Mouse (Mus musculus): ENCODE measurements around the gene Cfap97d1.

The Cfap97d1 gene

GRCm38 (mm10) chr11:102010140-102010539 is 26.1 kb downstream of the Cfap97d1 start:
- no peak for DNase-seq (ENCODE audit: low spot score in 2 of 2)

DNA sequence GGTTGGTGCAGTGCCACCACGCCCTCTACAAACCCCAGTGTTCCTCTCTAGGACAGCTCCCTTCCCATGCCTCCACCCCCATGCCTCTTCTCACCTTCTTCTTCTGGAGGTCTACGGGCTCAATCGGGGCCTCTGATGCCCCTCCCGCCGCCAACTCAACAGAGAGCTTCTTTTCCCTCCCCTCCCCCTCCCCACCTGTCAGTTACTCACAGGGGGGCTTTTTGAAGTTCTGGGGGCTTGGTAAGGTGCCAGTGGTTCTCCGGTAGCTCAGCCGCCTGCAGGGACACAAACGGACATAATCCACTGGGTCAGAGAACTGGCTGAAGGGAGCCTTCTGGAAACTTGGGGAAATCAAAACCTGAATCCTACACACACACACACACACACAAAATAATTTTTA is 27.4 kb downstream of the Cfap97d1 start:
- DNase-seq (ENCODE audit: low spot score in 2 of 2): no peak

DNA sequence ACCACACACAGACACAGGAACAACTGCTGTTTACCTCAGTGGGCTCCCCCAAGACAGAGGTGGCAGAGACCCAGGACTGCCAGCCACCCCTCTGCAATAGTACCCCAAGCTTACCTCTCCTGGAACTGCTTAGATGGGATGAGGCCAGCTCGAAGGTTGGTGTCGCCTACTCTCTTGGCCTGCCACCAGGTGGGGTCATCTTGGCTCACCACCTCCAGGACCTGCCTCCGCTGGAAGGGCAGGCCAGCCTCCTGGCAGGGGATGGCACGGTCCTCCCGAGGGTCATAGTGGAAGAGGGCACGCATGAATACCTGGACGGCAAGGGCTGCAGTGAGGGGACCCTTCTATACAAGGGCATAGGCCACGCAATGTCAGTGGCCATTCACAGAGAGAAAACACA is 29.1 kb downstream of the Cfap97d1 start:
- DNase-seq (ENCODE audit: low spot score in 2 of 2): no peak

GRCm38 (mm10) chr11:102015472-102015871 is 31.4 kb downstream of the Cfap97d1 start:
- DNase-seq (ENCODE audit: low spot score in 2 of 2): no peak

GRCm38 (mm10) chr11:102016136-102016535 is 32.1 kb downstream of the Cfap97d1 start:
- no peak for DNase-seq (ENCODE audit: low spot score in 2 of 2)

DNA sequence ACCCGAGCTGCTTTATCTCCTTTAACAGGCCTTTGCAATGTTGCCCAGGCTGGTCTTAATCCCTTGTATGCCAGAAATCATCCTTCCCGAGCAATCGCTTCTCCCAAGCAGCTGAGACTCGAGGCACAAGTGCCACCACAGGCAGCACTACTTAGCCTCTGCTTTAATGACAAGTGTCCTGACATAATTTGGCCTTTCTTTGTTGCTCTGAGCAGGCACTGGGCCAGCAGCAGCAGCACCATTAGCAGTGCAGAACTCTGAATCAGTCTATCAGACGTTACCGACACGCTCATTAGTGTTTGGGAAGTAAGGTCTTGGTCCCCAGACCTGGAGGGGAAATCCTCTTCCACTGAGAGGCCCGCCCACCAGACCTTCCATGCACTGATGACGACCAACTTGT is 35.7 kb downstream of the Cfap97d1 start:
- no peak for DNase-seq (ENCODE audit: low spot score in 2 of 2)

GRCm38 (mm10) chr11:102021196-102021595 is 37.1 kb downstream of the Cfap97d1 start:
- no peak for DNase-seq (ENCODE audit: low spot score in 2 of 2)

- no peak for DNase-seq (ENCODE audit: low spot score in 2 of 2)
These were observed 39.3 kb downstream of the Cfap97d1 start for GRCm38 (mm10) chr11:102023406-102023805.

DNA sequence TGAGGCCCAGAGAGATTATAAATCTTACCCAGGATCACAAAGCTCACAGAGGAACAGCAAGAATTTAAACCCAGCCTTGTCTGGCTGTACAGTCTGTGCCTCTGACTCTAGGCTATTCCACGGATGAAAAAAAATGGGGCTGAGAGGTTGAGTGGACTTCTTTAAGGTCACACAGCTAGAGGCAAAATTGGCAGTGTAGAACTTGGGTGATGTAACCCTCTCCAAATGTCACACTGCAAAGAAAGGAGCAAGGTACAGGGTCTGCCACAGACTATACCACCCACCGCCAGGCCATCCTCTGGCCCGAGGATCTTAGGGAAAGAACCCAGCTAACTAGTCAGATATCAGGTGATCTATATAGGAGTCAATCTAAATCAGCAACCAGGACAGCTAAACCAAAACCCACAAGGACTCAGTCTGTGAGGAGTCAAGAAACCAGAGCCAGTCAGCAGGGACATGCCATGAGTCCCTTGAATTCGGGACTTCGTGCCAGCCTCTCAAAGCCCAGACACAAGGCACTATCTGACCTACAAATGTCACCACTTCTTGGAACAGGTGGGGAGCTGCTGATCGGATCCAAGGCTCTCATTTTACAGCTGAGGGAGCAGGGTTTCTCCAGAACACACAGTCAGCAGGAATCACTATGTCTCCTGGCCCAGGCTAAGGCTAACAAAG is 40.1 kb downstream of the Cfap97d1 start:
- DNase-seq (ENCODE audit: low spot score in 2 of 2): no peak

GRCm38 (mm10) chr11:102024875-102025274 is 40.8 kb downstream of the Cfap97d1 start:
- DNase-seq (ENCODE audit: low spot score in 2 of 2): no peak

- no peak for DNase-seq (ENCODE audit: low spot score in 2 of 2)
These were observed 41.3 kb downstream of the Cfap97d1 start for GRCm38 (mm10) chr11:102025354-102025753.

- DNase-seq (ENCODE audit: low spot score in 2 of 2): no peak
These were observed 42.0 kb downstream of the Cfap97d1 start for GRCm38 (mm10) chr11:102025991-102026660.

DNA sequence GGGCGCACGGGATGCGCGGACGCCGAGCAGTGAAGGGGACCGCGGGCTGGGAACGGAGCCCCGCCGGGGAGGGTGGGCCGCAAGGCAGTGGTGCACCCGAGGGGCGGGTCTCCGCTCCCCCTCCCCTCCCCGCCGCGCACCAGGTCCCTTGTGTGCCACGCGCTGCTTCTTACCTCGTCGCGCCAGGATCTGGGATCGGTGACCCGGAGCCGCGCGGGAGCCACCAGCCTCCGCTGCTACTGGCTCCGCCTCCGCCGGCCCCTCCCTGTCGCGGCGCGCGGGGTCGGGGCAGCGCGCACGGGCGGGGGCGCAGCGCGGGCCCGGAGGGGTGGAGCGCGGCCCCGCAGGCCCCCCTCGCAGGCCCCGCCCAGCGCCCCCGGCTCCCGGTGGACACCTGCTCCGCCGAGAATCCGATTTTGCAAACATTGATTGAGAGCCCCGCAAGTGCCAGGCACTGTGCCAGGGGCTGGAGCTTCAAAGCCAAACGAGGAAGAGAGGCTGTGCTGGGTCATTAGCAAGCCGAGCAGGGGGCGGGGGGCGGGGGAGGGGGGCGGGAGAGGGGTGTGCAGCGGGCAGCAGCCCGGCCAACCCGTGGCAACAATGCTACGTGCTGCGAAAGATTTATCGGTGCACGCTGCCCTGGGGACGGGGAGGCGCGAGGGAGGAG is 42.7 kb downstream of the Cfap97d1 start:
- peak in 1 of 2 experiments; percentile 17 for DNase-seq (ENCODE audit: low spot score in 2 of 2)

DNA sequence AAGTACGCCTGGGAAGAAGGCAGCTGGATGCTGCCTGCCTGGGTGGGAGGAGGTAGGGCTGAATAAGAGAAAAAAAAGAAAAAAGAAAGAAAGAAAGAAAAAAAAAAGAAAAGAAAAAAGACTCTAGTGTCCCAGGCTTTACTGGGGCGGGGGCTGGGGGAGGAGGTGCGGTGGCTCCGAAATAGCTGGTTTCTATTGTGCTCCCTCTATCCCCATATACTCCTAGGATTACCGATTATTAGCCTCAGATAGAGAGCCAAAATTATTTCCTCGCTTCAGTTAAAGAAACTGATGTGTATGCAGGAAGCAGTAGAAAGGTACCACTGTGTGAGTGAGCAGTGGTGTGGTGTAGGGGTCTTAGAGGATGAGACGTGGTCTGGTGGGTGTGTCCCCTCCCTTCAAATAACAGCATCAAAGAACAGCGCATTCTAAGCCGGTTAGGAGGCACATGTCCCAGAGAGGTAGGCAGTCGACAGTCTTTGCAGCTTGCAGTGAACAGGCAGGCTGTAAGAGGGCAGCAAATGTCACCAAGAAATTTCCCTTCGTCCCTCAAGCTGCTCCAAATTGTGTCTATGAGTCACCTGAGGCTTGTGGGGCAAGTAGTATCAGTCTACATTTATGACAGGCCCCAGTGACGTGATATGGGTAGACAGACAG is 43.4 kb downstream of the Cfap97d1 start:
- DNase-seq (ENCODE audit: low spot score in 2 of 2): no peak

GRCm38 (mm10) chr11:102028087-102028816 is 44.2 kb downstream of the Cfap97d1 start, which contains the start of gene Mpp3:
Gene Mpp3 (minus strand): TSS chr11:102028461.
- no peak for DNase-seq (ENCODE audit: low spot score in 2 of 2)

DNA sequence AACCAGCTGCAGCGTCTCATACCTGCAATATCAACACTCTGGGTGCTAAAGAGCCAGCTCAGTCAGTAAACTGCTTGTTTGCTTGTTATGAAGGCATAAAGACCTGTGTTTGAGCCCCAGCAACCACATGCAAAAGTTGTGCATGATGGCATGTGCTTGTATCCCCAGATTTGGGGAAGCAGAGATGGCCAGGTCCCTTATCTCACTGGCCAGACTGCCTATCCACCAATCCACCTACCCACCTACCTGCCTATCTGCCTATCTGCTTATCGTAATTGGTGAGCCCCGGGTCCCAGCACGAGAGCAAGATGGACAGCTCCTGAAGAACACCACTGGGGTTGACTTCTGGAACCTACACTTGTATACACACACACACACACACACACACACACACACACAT is 45.2 kb downstream of the Cfap97d1 start:
- no peak for DNase-seq (ENCODE audit: low spot score in 2 of 2)

DNA sequence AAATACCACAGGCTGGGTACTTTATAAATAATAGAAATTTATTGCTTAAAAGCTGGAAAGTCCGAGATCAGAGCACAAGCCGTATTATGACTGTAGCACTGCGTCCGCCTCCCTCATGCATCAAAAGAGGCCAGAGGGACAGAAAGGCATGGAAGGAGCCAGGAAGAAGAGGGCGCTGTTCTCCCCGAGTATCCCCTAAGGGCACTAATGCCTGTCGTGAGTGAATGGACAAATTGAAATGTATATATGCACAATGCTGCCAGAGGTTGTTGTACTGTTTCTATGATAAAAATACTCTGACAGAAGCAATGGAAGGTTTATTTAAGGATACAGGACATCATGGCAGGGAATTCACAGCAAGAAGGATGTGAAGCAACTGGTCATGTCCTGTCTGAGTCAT is 45.9 kb downstream of the Cfap97d1 start:
- no peak for DNase-seq (ENCODE audit: low spot score in 2 of 2)

DNA sequence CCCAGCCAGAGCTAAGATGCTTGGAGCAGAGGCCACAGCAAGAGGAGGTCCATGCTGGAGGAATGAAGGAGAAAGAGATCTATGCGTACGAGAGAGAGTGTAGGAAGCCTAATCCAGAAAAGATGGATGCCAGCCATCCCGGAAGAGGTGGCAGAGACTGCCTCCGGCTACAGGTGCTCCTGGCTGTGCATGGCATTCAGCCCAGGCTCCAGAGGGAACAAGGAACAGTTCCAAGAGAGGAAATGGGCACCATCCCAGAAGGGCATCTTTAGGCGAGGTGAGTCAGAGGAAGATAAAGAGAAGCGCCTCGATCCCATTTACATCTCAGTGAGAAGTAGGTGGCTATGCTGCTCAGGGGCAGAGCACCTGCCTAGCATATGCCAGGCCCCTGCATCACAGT is 47.1 kb downstream of the Cfap97d1 start:
- no peak for DNase-seq (ENCODE audit: low spot score in 2 of 2)

- DNase-seq (ENCODE audit: low spot score in 2 of 2): no peak
These were observed 49.0 kb downstream of the Cfap97d1 start for GRCm38 (mm10) chr11:102033055-102033591.

DNA sequence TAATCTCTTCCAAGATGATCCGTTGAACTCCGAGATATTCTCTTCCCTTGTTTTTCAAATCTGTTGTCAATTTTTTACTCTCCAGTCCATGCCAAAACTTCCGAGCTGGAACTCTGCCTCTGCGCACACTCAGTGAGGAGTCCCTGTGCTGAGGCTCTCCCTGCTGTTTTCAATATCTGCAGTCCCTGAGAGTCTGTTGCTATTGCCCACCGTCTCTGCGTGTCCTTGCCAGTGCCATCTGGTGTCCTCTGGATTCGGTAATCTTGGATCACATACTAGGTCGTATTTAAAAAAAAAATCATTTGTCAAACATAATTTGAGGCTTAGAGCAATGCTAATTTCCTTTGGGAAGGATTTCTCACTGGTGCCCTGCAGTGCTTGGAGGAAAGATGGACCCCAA is 50.8 kb downstream of the Cfap97d1 start:
- DNase-seq (ENCODE audit: low spot score in 2 of 2): no peak

- DNase-seq (ENCODE audit: low spot score in 2 of 2): no peak
These were observed 51.4 kb downstream of the Cfap97d1 start for GRCm38 (mm10) chr11:102035456-102035960.
